Mouse (Mus musculus): ENCODE results near the gene Bach2.

The Bach2 gene

GRCm38 (mm10) chr4:32387479-32388240, 149.1 kb downstream of the Bach2 start:
- no peak for DNase-seq (ENCODE audit: low read depth, low spot score)

- DNase-seq (ENCODE audit: low read depth, low spot score) = no peak
Measured at GRCm38 (mm10) chr4:32388564-32388963, 150.0 kb downstream of the Bach2 start.

GRCm38 (mm10) chr4:32389107-32389800, 150.7 kb downstream of the Bach2 start:
- DNase-seq (ENCODE audit: low read depth, low spot score) = no peak

- DNase-seq (ENCODE audit: low read depth, low spot score) = no peak
Measured at GRCm38 (mm10) chr4:32391260-32391659, 152.7 kb downstream of the Bach2 start.

- DNase-seq (ENCODE audit: low read depth, low spot score) = no peak
Measured at GRCm38 (mm10) chr4:32393226-32393625, 154.6 kb downstream of the Bach2 start.

GRCm38 (mm10) chr4:32393951-32394350, 155.3 kb downstream of the Bach2 start:
- no peak for DNase-seq (ENCODE audit: low read depth, low spot score)

- DNase-seq (ENCODE audit: low read depth, low spot score) = no peak
Measured at GRCm38 (mm10) chr4:32394850-32395249, 156.2 kb downstream of the Bach2 start.

GRCm38 (mm10) chr4:32401459-32401858, 162.9 kb downstream of the Bach2 start:
- no peak for DNase-seq (ENCODE audit: low read depth, low spot score)

- DNase-seq (ENCODE audit: low read depth, low spot score) = no peak
Measured at GRCm38 (mm10) chr4:32403506-32403905, 164.9 kb downstream of the Bach2 start.

- DNase-seq (ENCODE audit: low read depth, low spot score) = no peak
Measured at GRCm38 (mm10) chr4:32405149-32405882, 166.7 kb downstream of the Bach2 start.

GRCm38 (mm10) chr4:32405985-32406384, 167.4 kb downstream of the Bach2 start:
- no peak for DNase-seq (ENCODE audit: low read depth, low spot score)

GRCm38 (mm10) chr4:32408535-32408934, 169.9 kb downstream of the Bach2 start:
- no peak for DNase-seq (ENCODE audit: low read depth, low spot score)

GRCm38 (mm10) chr4:32409116-32409880, 170.7 kb downstream of the Bach2 start:
- no peak for DNase-seq (ENCODE audit: low read depth, low spot score)

- no peak for DNase-seq (ENCODE audit: low read depth, low spot score)
Measured at GRCm38 (mm10) chr4:32413063-32413462, 174.5 kb downstream of the Bach2 start.

GRCm38 (mm10) chr4:32413505-32413904, 174.9 kb downstream of the Bach2 start:
- DNase-seq (ENCODE audit: low read depth, low spot score) = no peak

GRCm38 (mm10) chr4:32414959-32415358, 176.4 kb downstream of the Bach2 start:
- no peak for DNase-seq (ENCODE audit: low read depth, low spot score)

GRCm38 (mm10) chr4:32417939-32418338, 179.3 kb downstream of the Bach2 start:
- DNase-seq (ENCODE audit: low read depth, low spot score) = no peak

- DNase-seq (ENCODE audit: low read depth, low spot score) = no peak
Measured at GRCm38 (mm10) chr4:32421570-32421969, 183.0 kb downstream of the Bach2 start.

GRCm38 (mm10) chr4:32422427-32422826, 183.8 kb downstream of the Bach2 start:
- no peak for DNase-seq (ENCODE audit: low read depth, low spot score)

GRCm38 (mm10) chr4:32423667-32424066, 185.1 kb downstream of the Bach2 start:
- DNase-seq (ENCODE audit: low read depth, low spot score) = no peak

GRCm38 (mm10) chr4:32424434-32424833, 185.8 kb downstream of the Bach2 start:
- no peak for DNase-seq (ENCODE audit: low read depth, low spot score)

- no peak for DNase-seq (ENCODE audit: low read depth, low spot score)
Measured at GRCm38 (mm10) chr4:32425060-32425459, 186.5 kb downstream of the Bach2 start.

Measured in mesoderm, embryonic 11.5 days (tissue).